Mouse (Mus musculus): ENCODE results near the gene L3mbtl3. TPM values are rescaled to one million over a fixed set of nuclear protein-coding genes. Genes with fewer than 3 reads are reported as not detected.

Gene L3mbtl3
- total and polyA plus RNA-seq, 3 experiments, result 1.8 to 3.5 TPM; not detected in 1

DNA sequence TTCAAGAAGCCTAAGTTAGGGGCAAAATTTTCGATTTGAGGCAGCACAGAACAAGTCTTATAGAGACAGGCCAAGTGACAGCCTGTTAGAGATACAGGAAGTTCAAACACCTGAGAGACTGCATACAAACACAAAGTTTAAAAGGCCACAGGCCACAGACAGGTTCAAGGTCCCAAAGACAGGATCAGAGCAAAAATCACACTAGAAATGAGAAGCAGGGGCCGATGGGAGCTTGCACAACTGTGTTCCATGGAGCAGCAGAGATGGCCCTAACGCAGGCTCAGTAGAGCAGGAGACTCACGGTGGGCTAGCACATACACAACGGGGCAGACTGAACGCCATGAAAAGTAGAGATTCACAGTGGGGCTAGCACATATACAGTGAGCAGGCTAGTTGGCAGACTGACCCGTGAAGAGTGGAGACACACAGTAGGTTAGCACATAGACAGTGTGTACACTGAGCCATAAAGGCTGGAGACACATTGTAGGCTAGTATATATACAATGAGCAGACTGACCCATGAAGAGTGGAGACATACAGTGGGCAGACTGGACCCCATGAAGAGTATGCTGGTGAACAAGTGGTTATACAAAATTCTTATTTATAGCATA is 24.5 kb downstream of the L3mbtl3 start:
- Histone ChIP-seq H3K4me1 (ENCODE audit: control insufficient read depth in 1 of 2, insufficient read depth in 2 of 2, low read length in 2 of 2) (no peaks in the 10 kb centered on the region), H3K36me3 (ENCODE audit: control insufficient read depth in 1 of 2, insufficient read depth in 2 of 2, low read length in 2 of 2) (no peaks in the 10 kb centered on the region)

DNA sequence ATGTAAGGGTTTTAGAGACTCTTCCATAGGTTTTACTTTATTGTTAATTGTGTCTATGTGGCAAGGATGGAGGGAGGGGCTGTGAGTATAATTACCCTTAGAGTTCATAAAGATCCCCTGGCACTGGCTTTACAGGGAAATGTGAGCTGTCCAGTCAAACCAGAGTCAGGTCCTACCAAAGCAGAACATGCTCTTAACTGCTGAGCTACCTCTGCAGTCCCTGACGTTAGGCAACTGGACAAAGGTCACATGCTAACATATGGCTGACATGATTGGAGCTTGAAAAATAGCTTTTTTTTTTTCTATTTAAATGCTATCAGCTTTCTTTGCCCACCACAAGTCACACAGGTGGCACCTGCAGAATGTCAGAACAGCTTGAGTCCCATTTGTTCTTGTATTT is 25.6 kb downstream of the L3mbtl3 start:
- DNase-seq (ENCODE audit: low read depth, low spot score), result no peak
- Histone ChIP-seq H3K27ac (ENCODE audit: control insufficient read depth, low read depth, low read length) (no peak overlapping the region), H3K36me3 (ENCODE audit: control insufficient read depth in 1 of 2, insufficient read depth in 2 of 2, low read length in 2 of 2) (no peaks in the 10 kb centered on the region), H3K79me2 (ENCODE audit: control insufficient read depth, insufficient read depth, low read length, poor library complexity) (no peaks in the 10 kb centered on the region), H3K9me3 (replicated peaks; ENCODE audit: insufficient read depth, low read length) (no peaks in the 10 kb centered on the region), H3K4me1 (ENCODE audit: control insufficient read depth in 1 of 2, insufficient read depth in 2 of 2, low read length in 2 of 2) (no peaks in the 10 kb centered on the region), H3K4me3 (ENCODE audit: control insufficient read depth in 1 of 2, insufficient read depth in 1 of 2, low read depth in 2 of 2, low read length in 2 of 2) (no peak overlapping the region), H3K9ac (ENCODE audit: control insufficient read depth, low read depth, low read length, poor library complexity, severe bottlenecking) (no peak overlapping the region), H3K27me3 (ENCODE audit: control insufficient read depth in 1 of 2, insufficient read depth in 2 of 2, low read length in 2 of 2) (no peaks in the 10 kb centered on the region)
- no peak for TF ChIP-seq EP300 (IDR thresholded peaks at IDR 0.05; ENCODE audit: low read depth in 1 of 2, low read length in 2 of 2)

More for the DNA sequence above, 24.5 kb downstream of the L3mbtl3 start:
- Histone ChIP-seq H3K4me3 (ENCODE audit: control insufficient read depth in 1 of 2, insufficient read depth in 1 of 2, low read depth in 2 of 2, low read length in 2 of 2) (no peak overlapping the region), H3K27ac (ENCODE audit: control insufficient read depth, low read depth, low read length) (no peak overlapping the region), H3K79me2 (ENCODE audit: control insufficient read depth, insufficient read depth, low read length, poor library complexity) (no peaks in the 10 kb centered on the region), H3K9ac (ENCODE audit: control insufficient read depth, low read depth, low read length, poor library complexity, severe bottlenecking) (no peak overlapping the region), H3K27me3 (ENCODE audit: control insufficient read depth in 1 of 2, insufficient read depth in 2 of 2, low read length in 2 of 2) (no peaks in the 10 kb centered on the region), H3K9me3 (replicated peaks; ENCODE audit: insufficient read depth, low read length) (no peaks in the 10 kb centered on the region)
- no peak for DNase-seq (ENCODE audit: low read depth, low spot score)
- TF ChIP-seq SMC3 (IDR thresholded peaks at IDR 0.05; ENCODE audit: low read depth, low read length) (no peak), TCF12 (IDR thresholded peaks at IDR 0.05; ENCODE audit: low read depth, low read length) (no peak), MAZ (IDR thresholded peaks at IDR 0.05; ENCODE audit: low read depth, low read length) (no peak), EP300 (IDR thresholded peaks at IDR 0.05; ENCODE audit: low read depth in 1 of 2, low read length in 2 of 2) (no peak), BHLHE40 (IDR thresholded peaks at IDR 0.05; ENCODE audit: borderline replicate concordance, low read depth, low read length) (no peak), POLR2AphosphoS5 (IDR thresholded peaks at IDR 0.05; ENCODE audit: borderline replicate concordance, low read depth, low read length) (no peak)

DNA sequence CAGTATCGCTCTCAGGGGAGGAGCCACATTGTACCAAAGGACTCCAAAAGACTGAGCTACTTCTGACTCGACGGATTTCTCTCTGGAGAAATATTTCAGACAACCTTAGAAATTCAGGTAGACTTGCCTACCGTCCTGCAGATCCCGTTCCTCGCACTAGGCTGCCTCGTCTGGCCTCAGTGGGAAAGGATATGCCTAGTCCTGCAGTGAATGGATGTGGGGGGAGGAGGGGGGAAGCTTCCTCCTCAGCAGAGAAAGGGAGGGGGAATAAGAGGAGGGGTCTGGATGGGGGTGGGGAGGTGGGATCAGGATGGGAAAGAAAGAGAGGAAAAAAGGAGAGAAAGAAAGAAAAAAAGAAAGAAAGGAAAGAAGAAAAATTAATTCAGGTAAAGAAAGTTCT is 28.2 kb downstream of the L3mbtl3 start:
- Histone ChIP-seq H3K27me3 (ENCODE audit: control insufficient read depth in 1 of 2, insufficient read depth in 2 of 2, low read length in 2 of 2) (no peaks in the 10 kb centered on the region), H3K9me3 (replicated peaks; ENCODE audit: insufficient read depth, low read length) (no peaks in the 10 kb centered on the region), H3K27ac (ENCODE audit: control insufficient read depth, low read depth, low read length) (no peak overlapping the region), H3K9ac (ENCODE audit: control insufficient read depth, low read depth, low read length, poor library complexity, severe bottlenecking) (no peak overlapping the region), H3K36me3 (ENCODE audit: control insufficient read depth in 1 of 2, insufficient read depth in 2 of 2, low read length in 2 of 2) (no peaks in the 10 kb centered on the region), H3K4me3 (ENCODE audit: control insufficient read depth in 1 of 2, insufficient read depth in 1 of 2, low read depth in 2 of 2, low read length in 2 of 2) (no peak overlapping the region), H3K4me1 (ENCODE audit: control insufficient read depth in 1 of 2, insufficient read depth in 2 of 2, low read length in 2 of 2) (no peaks in the 10 kb centered on the region), H3K79me2 (ENCODE audit: control insufficient read depth, insufficient read depth, low read length, poor library complexity) (no peaks in the 10 kb centered on the region)
- no peak for TF ChIP-seq ZKSCAN1 (IDR thresholded peaks at IDR 0.05; ENCODE audit: low read depth, low read length)
- no peak for TF ChIP-seq MYC (IDR thresholded peaks at IDR 0.05; ENCODE audit: low read depth, low read length)
- TF ChIP-seq USF2 (IDR thresholded peaks at IDR 0.05; ENCODE audit: borderline replicate concordance in 1 of 2, insufficient read depth in 1 of 2, low read depth in 1 of 2, low read length in 2 of 2), result no peak
- TF ChIP-seq MXI1 (IDR thresholded peaks at IDR 0.05; ENCODE audit: low read depth, low read length), result no peak
- TF ChIP-seq HCFC1 (IDR thresholded peaks at IDR 0.05; ENCODE audit: low read depth, low read length), result no peak
- no peak for TF ChIP-seq RCOR1 (IDR thresholded peaks at IDR 0.05; ENCODE audit: low read depth, low read length)
- no peak for TF ChIP-seq RAD21 (IDR thresholded peaks at IDR 0.05; ENCODE audit: low read depth, low read length)
- no peak for TF ChIP-seq GATA1 (IDR thresholded peaks at IDR 0.05; ENCODE audit: low read depth, low read length)
- no peak for TF ChIP-seq POLR2AphosphoS2 (IDR thresholded peaks at IDR 0.05; ENCODE audit: low read length)
- TF ChIP-seq TBP (IDR thresholded peaks at IDR 0.05; ENCODE audit: low read depth, low read length), result no peak
- TF ChIP-seq BHLHE40 (IDR thresholded peaks at IDR 0.05; ENCODE audit: borderline replicate concordance, low read depth, low read length), result no peak
- TF ChIP-seq EP300 (IDR thresholded peaks at IDR 0.05; ENCODE audit: low read depth in 1 of 2, low read length in 2 of 2), result no peak
- no peak for TF ChIP-seq ZMIZ1 (IDR thresholded peaks at IDR 0.05; ENCODE audit: low read depth, low read length)
- TF ChIP-seq POLR2A (IDR thresholded peaks at IDR 0.05; ENCODE audit: control insufficient read depth in 1 of 2, insufficient read depth in 1 of 2, low read depth in 1 of 2, low read length in 2 of 2, poor library complexity in 1 of 2), result no peak
- TF ChIP-seq MAZ (IDR thresholded peaks at IDR 0.05; ENCODE audit: low read depth, low read length), result no peak
- no peak for TF ChIP-seq ETS1 (IDR thresholded peaks at IDR 0.05; ENCODE audit: low read depth, low read length)
- no peak for TF ChIP-seq KAT2A (conservative IDR thresholded peaks at IDR 0.05; ENCODE audit: low read depth, low read length)
- no peak for TF ChIP-seq MYB (IDR thresholded peaks at IDR 0.05; ENCODE audit: low read depth, low read length)
- no peak for DNase-seq (ENCODE audit: low read depth, low spot score)

Data from MEL (cell line).